Mouse (Mus musculus) CH12.LX (cell line): ENCODE results near the gene Pls1. TPM values are rescaled to one million over a fixed set of nuclear protein-coding genes. Genes with fewer than 3 reads are reported as not detected.

Experiments used
- DNase-seq: peaks from one replicate; pipeline ENCODE4 v3.0.0-alpha.2; 2013; ENCODE audit errors: extremely low read depth
- H3K27ac ChIP-seq: 2 replicates; pipeline ENCODE4 v1.5.1; 2012; ENCODE audit warnings: low read depth, mild to moderate bottlenecking, control low read depth, moderate library complexity; ENCODE audit not compliant: insufficient read depth
- H3K27me3 ChIP-seq: replicated peaks from 2 replicates; pipeline ENCODE3; 2012; ENCODE audit warnings: inconsistent platforms
- H3K36me3 ChIP-seq, 2 experiments: replicated peaks in 1 of 2; 2 replicates each; pipeline versions ENCODE3 to v1.6.1; 2012; ENCODE audit warnings: inconsistent platforms in 1 of 2, low read length in 1 of 2, mild to moderate bottlenecking in 1 of 2, mixed read lengths in 1 of 2, moderate library complexity in 1 of 2; ENCODE audit not compliant: control insufficient read depth in 1 of 2, insufficient read depth in 1 of 2
- H3K4me1 ChIP-seq, 2 experiments: 2 replicates each; pipeline ENCODE4 v1.6.1; 2012; ENCODE audit warnings: inconsistent platforms in 1 of 2, moderate library complexity in 1 of 2; ENCODE audit not compliant: insufficient read depth in 2 of 2, control insufficient read depth in 1 of 2
- H3K4me2 ChIP-seq: 2 replicates; pipeline ENCODE4 v1.6.1; 2012; ENCODE audit warnings: low read depth, mild to moderate bottlenecking, control low read depth; ENCODE audit not compliant: poor library complexity, insufficient read depth, severe bottlenecking
- H3K4me3 ChIP-seq, 3 experiments: fragments of 150-350 bp in 1 of 3; sonication (generic) in 1 of 3; replicated peaks in 1 of 3; 2 replicates each; pipeline versions ENCODE3 to v1.5.1; 2011 to 2012; ENCODE audit warnings: low read depth in 2 of 3, low read length in 2 of 3, mild to moderate bottlenecking in 2 of 3, moderate library complexity in 2 of 3, control low read depth in 1 of 3, improper control_type of control experiment in 1 of 3, inconsistent platforms in 1 of 3, mixed read lengths in 1 of 3; ENCODE audit not compliant: poor library complexity in 1 of 3
- H3K79me2 ChIP-seq: replicated peaks from 2 replicates; pipeline ENCODE4 v1.6.1; 2012; ENCODE audit warnings: mild to moderate bottlenecking, moderate library complexity; ENCODE audit not compliant: control insufficient read depth, poor library complexity, insufficient read depth, severe bottlenecking; ENCODE audit errors: extremely low read depth
- H3K9ac ChIP-seq: 2 replicates; pipeline ENCODE4 v1.6.1; 2012; ENCODE audit warnings: low read depth, mild to moderate bottlenecking, control low read depth, moderate library complexity; ENCODE audit not compliant: insufficient read depth
- H3K9me3 ChIP-seq: replicated peaks from 2 replicates; pipeline ENCODE3; 2012; ENCODE audit warnings: low read length, inconsistent platforms, mixed read lengths
- CHD2 ChIP-seq: IDR thresholded peaks from 2 replicates; pipeline ENCODE4 v1.6.1; 2011; ENCODE audit warnings: low read length, improper control_type of control experiment
- EP300 ChIP-seq: IDR thresholded peaks from 2 replicates; pipeline ENCODE4 v1.6.1; 2011; ENCODE audit warnings: low read length, improper control_type of control experiment
- GABPA ChIP-seq: IDR thresholded peaks from 2 replicates; pipeline ENCODE4 v1.6.1; 2012; ENCODE audit warnings: low read depth, low read length, improper control_type of control experiment, inconsistent platforms; ENCODE audit not compliant: insufficient replicate concordance
- MAX ChIP-seq: IDR thresholded peaks from 2 replicates; pipeline ENCODE4 v1.6.1; 2011; ENCODE audit warnings: low read length, improper control_type of control experiment
- MXI1 ChIP-seq: IDR thresholded peaks from 2 replicates; pipeline ENCODE4 v1.6.1; 2011; ENCODE audit warnings: mild to moderate bottlenecking, low read depth, low read length, improper control_type of control experiment
- PAX5 ChIP-seq: IDR thresholded peaks from 2 replicates; pipeline ENCODE4 v1.6.1; 2012; ENCODE audit warnings: low read length, inconsistent platforms, mixed read lengths
- POLR2A ChIP-seq: IDR thresholded peaks from 2 replicates; pipeline ENCODE4 v1.6.1; 2011; ENCODE audit warnings: low read depth, mild to moderate bottlenecking, improper control_type of control experiment, low read length
- POLR2AphosphoS2 ChIP-seq: IDR thresholded peaks from 2 replicates; pipeline ENCODE4 v1.6.1; 2011; ENCODE audit warnings: low read depth, low read length, improper control_type of control experiment
- RCOR1 ChIP-seq: conservative IDR thresholded peaks from 2 replicates; pipeline ENCODE4 v1.6.1; 2012; ENCODE audit warnings: low read depth, mild to moderate bottlenecking, inconsistent platforms, low read length, improper control_type of control experiment
- SMC3 ChIP-seq: IDR thresholded peaks from 2 replicates; pipeline ENCODE4 v1.6.1; 2011; ENCODE audit warnings: low read depth, low read length, improper control_type of control experiment
- TBP ChIP-seq: conservative IDR thresholded peaks from 2 replicates; pipeline ENCODE4 v1.6.1; 2011; ENCODE audit warnings: low read depth, low read length, improper control_type of control experiment
- UBTF ChIP-seq: IDR thresholded peaks from 2 replicates; pipeline ENCODE4 v1.6.1; 2012; ENCODE audit warnings: low read depth, mild to moderate bottlenecking, inconsistent platforms, low read length, improper control_type of control experiment, moderate library complexity
- USF1 ChIP-seq: IDR thresholded peaks from 2 replicates; pipeline ENCODE4 v1.6.1; 2014; ENCODE audit warnings: low read depth, mild to moderate bottlenecking, inconsistent platforms, low read length, improper control_type of control experiment
- ZC3H11A ChIP-seq: IDR thresholded peaks from 2 replicates; pipeline ENCODE4 v1.6.1; 2012; ENCODE audit warnings: low read depth, mild to moderate bottlenecking, inconsistent platforms, low read length, improper control_type of control experiment
- dilution Hi-C: fragments of 300-500 bp; cut with MboI; formaldehyde crosslinking; loops from 2 replicates; pipeline ENCODE4 v1.14.3; 2020; ENCODE audit warnings: low sequenced_read_pairs; ENCODE audit not compliant: extremely low pct_unique_long_range_greater_than_20kb, extremely low pct_ligation_motif_present
- in situ Hi-C: fragments of 300-500 bp; cut with MboI; formaldehyde crosslinking; loops from 3 replicates; pipeline ENCODE4 v1.14.3; 2019; ENCODE audit warnings: low sequenced_read_pairs, low pct_ligation_motif_present, low pct_unique_long_range_greater_than_20kb, mixed read lengths
- polyA plus RNA-seq: library from polyadenylated mRNA; unstranded; fragments of >175 nt; gene quantifications from 2 replicates; pipeline ENCODE4 v1.2.1, GENCODE M21; 2012; ENCODE audit warnings: low read depth; ENCODE audit not compliant: insufficient read length
- total RNA-seq, 2 experiments: library from RNA; depleted of rRNA; stranded (reverse); fragments of 300-350 nt in 1 of 2; fragments of >200 nt in 1 of 2; gene quantifications; 2 replicates each; pipeline ENCODE4 v1.2.3; 2012 to 2014

Gene Pls1
- total and polyA plus RNA-seq, 3 experiments: 0.08 to 0.56 (median 0.40) TPM

DNA sequence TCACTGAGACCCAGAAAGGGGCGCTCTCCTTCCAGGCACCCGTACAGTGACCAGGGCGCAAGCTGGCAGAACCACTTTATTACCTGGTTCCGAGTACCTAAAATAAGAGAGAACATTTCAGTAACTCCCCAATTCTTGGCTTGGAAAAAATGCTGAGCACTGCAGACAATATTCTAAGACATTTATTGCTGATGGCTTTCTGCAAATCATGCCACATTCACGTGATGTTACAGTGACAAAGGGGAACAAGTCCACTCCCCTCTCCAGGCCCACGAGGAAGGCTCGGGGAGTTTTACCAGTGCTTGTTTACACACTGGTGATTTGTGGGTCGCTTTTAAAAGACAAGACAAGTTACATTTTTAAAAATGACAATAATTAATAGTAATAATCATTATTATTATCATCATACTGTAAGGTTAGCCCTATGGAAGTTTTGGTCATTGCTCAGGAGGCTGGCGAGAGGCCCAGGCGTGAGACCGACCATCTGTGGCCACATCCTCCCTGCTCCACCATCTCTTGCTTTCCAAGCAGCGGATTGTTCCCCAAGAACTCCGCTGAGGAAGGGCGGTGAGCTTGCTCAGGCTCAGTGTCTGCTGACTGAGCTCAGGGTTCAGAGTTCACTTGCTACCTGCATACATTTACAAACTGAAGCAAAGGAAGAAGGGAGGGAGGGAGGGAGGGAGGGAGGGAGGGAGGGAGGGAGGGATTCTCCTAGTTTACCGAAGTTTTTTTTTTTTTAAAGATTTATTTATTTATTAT, 50.9 kb downstream of the Pls1 start:
- in situ Hi-C loops: no loop called here
- TF ChIP-seq EP300 (no peak), ZC3H11A (no peak), CHD2 (no peak), MAX (no peak), MXI1 (no peak), USF1 (no peak), GABPA (no peak), UBTF (no peak), POLR2AphosphoS2 (no peak), TBP (no peak), POLR2A (no peak), PAX5 (no peak)
- Histone ChIP-seq H3K27ac (no peak overlapping the region), H3K79me2 (no peaks in the 10 kb centered on the region), H3K4me3 (no peak overlapping the region), H3K36me3 (no peaks in the 10 kb centered on the region), H3K4me2 (no peak overlapping the region), H3K9ac (no peak overlapping the region), H3K27me3 (no peaks in the 10 kb centered on the region), H3K4me1 (0 out of 4 replicates have a peak, but pooled peaks cover 0 to 4% of the 10 kb centered on the region in 2 experiments), H3K9me3 (peaks cover 2% of the 10 kb centered on the region)
- dilution Hi-C loops: no loop called here
- DNase-seq: no peak

DNA sequence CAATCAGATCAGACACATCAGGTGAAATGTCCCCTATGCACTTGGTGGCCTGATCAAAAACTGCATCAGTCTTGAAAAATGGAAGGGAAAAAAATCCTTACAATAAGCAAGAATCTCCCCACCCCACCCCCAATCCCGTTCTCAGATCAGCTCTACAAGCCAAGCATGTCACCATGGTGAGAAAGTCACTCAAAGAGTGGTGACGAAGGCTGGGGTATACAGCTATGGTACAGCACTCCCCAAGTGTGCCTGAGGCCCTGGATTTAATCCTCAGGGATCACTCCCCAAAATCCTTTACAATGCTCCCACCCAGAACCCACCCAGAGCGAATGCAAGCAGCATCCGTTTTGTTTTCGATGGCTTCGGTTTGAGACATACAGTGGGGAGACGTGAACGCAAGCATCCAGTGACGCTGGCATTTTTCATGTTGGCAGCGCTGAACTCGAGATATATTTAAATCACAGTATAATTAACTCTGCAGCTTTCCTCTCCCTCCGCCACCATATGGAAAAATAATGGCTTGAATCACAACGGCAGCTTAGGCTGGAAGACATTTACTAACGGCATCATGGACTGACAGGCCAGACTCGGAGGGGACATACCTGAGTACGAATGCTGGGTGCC, 60.1 kb downstream of the Pls1 start:
- no peaks in the 10 kb centered on the region for H3K79me2 ChIP-seq
- no peaks in the 10 kb centered on the region for H3K9me3 ChIP-seq
- in situ Hi-C loops (loop anchor here (10.0 kb wide), 1 partner anchor 60 kb away; the partner anchor contains the start of gene Pls1), dilution Hi-C loops (no loop called here)
- TF ChIP-seq RCOR1 (no peak), SMC3 (no peak)
- peaks cover 0 to 3% of the 10 kb centered on the region in 2 experiments; a peak in 1 of 4 replicates for H3K4me1 ChIP-seq
- H3K27me3 ChIP-seq: no peaks in the 10 kb centered on the region
- no peak for DNase-seq
- no peak overlapping the region for H3K4me3 ChIP-seq
- no peaks in the 10 kb centered on the region for H3K36me3 ChIP-seq
- H3K9ac ChIP-seq: no peak overlapping the region
- no peak overlapping the region for H3K4me2 ChIP-seq
- no peak overlapping the region for H3K27ac ChIP-seq
